Mouse (Mus musculus) hindbrain, embryonic 12.5 days (tissue): ENCODE measurements around the gene Pfn3. TPM values are rescaled to one million over a fixed set of nuclear protein-coding genes. Genes with fewer than 3 reads are reported as not detected.

Experiments
- ATAC-seq: fragments of 200-750 bp; cut with Nextera tagmentation; 2 replicates; pipeline ENCODE4 v1.8.0; 2017; ENCODE audit warnings: moderate TSS enrichment; ENCODE audit not compliant: low FRiP score
- H3K27ac ChIP-seq: fragments of 300-500 bp; sonication (generic); 2 replicates; pipeline ENCODE4 v1.5.1; 2016; ENCODE audit warnings: mild to moderate bottlenecking
- H3K27me3 ChIP-seq: fragments of 300-500 bp; sonication (generic); 2 replicates; pipeline ENCODE4 v1.6.1; 2016; ENCODE audit warnings: mild to moderate bottlenecking
- H3K36me3 ChIP-seq: fragments of 300-500 bp; sonication (generic); 2 replicates; pipeline ENCODE4 v1.6.1; 2016; ENCODE audit warnings: mild to moderate bottlenecking
- H3K4me1 ChIP-seq: fragments of 300-500 bp; sonication (generic); 2 replicates; pipeline ENCODE4 v1.6.1; 2016
- H3K4me2 ChIP-seq: fragments of 300-500 bp; sonication (generic); replicated peaks from 2 replicates; pipeline ENCODE4 v1.6.1; 2016; ENCODE audit warnings: mild to moderate bottlenecking
- H3K4me3 ChIP-seq: fragments of 300-500 bp; sonication (generic); 2 replicates; pipeline ENCODE4 v1.5.1; 2016; ENCODE audit warnings: mild to moderate bottlenecking
- H3K9ac ChIP-seq: fragments of 300-500 bp; sonication (generic); 2 replicates; pipeline ENCODE4 v1.6.1; 2016; ENCODE audit warnings: mild to moderate bottlenecking, moderate library complexity
- H3K9me3 ChIP-seq: fragments of 300-500 bp; sonication (generic); replicated peaks from 2 replicates; pipeline ENCODE4 v1.6.1; 2016; ENCODE audit warnings: mild to moderate bottlenecking
- WGBS: fragments of 180-500 bp; shearing (Covaris S2); methylation state at CpG from one replicate; pipeline ENCODE4 v1.1.7; 2016; 5-methylcytosine and 5-hydroxymethylcytosine counted together
- microRNA-seq: library from miRNA; unstranded; fragments of <30 nt; microRNA quantifications from one replicate; pipeline ENCODE4, GENCODE M21; 2017
- polyA plus RNA-seq: library from polyadenylated mRNA; unstranded; fragments of >200 nt; fragmentation: Nextera tagmentation; extraction: Ambion mirVana; gene quantifications from 2 replicates; pipeline ENCODE4 v1.2.1, GENCODE M21; 2016

Pfn3 gene
- polyA plus RNA-seq, 1 experiment from 2014 or later: not detected

DNA sequence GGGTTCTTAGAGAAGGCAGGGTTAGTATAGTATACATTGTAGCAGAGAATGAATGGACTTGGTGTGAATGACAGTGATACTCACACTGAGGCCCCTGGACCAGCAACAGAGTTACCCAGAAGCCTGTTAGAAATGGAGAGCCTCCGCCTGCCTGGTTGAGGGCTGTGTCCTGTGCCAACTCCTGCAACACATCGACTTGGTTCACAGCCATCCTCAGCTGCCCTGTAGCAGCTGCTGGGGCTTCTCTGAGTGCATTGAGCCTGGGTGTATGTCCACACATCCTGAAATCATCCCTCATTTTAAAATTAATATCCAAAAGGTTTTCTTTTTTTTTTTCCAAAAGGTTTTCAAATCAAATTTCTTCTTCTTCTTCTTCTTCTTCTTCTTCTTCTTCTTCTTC lies 39.2 kb downstream of the Pfn3 start:
- H3K36me3 ChIP-seq: no peaks in the 10 kb centered on the region
- no peaks in the 10 kb centered on the region for H3K9me3 ChIP-seq
- H3K9ac ChIP-seq: no peak overlapping the region
- 80% methylated on average over 2 of the region's 2 CpGs for WGBS
- H3K4me3 ChIP-seq: no peak overlapping the region
- H3K4me2 ChIP-seq: no peak overlapping the region
- ATAC-seq: no peak
- H3K4me1 ChIP-seq: peaks cover 10% of the 10 kb centered on the region; the same call in 1 of the 2 replicates
- H3K27ac ChIP-seq: no peak overlapping the region
- H3K27me3 ChIP-seq: peaks cover 63% of the 10 kb centered on the region

DNA sequence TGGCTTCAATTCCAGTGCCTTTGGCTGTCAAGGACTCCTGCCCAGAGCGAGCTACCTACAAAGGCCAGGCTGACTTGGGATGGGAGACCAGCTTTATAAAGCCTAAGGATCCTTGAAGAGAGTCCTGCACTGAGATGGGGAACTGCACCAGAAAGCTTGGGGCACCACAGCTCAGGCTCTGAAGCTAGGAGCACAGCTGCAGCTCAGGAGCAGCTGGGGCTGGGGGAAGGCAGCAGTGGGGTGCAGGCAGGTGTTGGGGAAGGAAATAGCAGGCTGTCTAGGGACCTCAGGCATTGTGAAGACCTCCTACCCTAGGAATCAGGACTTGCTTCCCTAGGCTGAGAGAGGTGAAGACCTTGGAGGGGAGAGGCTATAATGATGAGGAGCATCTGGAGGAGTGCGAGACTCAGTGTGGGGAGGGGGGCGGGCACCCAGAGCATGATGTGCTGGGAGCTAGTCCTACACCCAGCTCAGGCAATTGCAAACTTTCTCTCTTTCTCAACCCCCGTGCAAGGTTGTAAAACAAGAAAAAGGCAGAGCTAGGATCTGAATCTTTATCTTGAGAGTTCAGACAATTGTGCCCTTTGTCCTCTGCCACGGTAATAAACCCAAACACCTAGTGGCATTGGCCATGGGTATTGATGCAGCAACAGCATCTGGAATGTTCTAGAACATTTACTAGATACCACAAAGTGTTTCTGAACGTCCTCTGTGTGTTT lies 40.7 kb downstream of the Pfn3 start:
- Histone ChIP-seq H3K27ac (no peak overlapping the region), H3K4me2 (no peak overlapping the region), H3K4me1 (peaks cover 9% of the 10 kb centered on the region; the same call in 1 of the 2 replicates), H3K36me3 (no peaks in the 10 kb centered on the region), H3K4me3 (no peak overlapping the region), H3K9ac (no peak overlapping the region), H3K27me3 (peaks cover 62% of the 10 kb centered on the region), H3K9me3 (no peaks in the 10 kb centered on the region)
- ATAC-seq: no peak
- WGBS: 58% methylated on average over 6 of the region's 6 CpGs

DNA sequence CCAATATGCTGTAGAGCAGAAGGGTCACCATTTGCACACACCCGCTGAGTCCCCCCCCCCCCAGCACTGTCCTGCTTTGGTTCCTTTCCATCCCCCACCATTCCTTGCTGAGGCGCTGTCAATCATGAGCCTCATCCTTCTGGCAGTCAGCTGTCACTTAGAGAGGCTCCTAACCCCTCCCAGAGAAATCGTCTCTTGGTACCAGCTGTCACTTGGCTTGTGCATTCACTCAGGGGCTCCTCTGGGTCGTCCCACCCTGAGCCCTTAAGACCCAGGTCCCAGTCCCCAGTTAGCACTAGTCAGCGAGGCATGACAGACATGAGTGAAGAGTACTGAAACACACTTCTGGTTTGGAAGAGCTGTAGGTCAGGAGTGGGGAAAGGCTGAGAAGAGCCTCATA lies 43.3 kb downstream of the Pfn3 start:
- Histone ChIP-seq H3K4me3 (no peak overlapping the region), H3K4me2 (no peak overlapping the region), H3K4me1 (no peaks in the 10 kb centered on the region), H3K27ac (no peak overlapping the region), H3K36me3 (no peaks in the 10 kb centered on the region), H3K27me3 (peaks cover 39% of the 10 kb centered on the region), H3K9me3 (no peaks in the 10 kb centered on the region), H3K9ac (no peak overlapping the region)
- WGBS: 54% methylated on average over 5 of the region's 5 CpGs
- ATAC-seq: no peak

GRCm38 (mm10) chr13:55371007-55371681 lies 43.9 kb downstream of the Pfn3 start:
- no peaks in the 10 kb centered on the region for H3K9me3 ChIP-seq
- no peak overlapping the region for H3K4me2 ChIP-seq
- H3K4me3 ChIP-seq: no peak overlapping the region
- no peak for ATAC-seq
- WGBS: 67% methylated on average over 8 of the region's 8 CpGs
- H3K36me3 ChIP-seq: no peaks in the 10 kb centered on the region
- H3K4me1 ChIP-seq: no peaks in the 10 kb centered on the region
- peaks cover 35% of the 10 kb centered on the region for H3K27me3 ChIP-seq
- no peak overlapping the region for H3K27ac ChIP-seq
- H3K9ac ChIP-seq: no peak overlapping the region

- Histone ChIP-seq H3K4me3 (no peak overlapping the region), H3K27ac (no peak overlapping the region), H3K4me2 (no peak overlapping the region), H3K4me1 (no peaks in the 10 kb centered on the region), H3K36me3 (no peaks in the 10 kb centered on the region), H3K27me3 (peaks cover 36% of the 10 kb centered on the region), H3K9me3 (no peaks in the 10 kb centered on the region), H3K9ac (no peak overlapping the region)
- WGBS: 68% methylated on average over 3 of the region's 3 CpGs
- ATAC-seq: no peak
These were observed 44.8 kb downstream of the Pfn3 start for GRCm38 (mm10) chr13:55370234-55370633.

DNA sequence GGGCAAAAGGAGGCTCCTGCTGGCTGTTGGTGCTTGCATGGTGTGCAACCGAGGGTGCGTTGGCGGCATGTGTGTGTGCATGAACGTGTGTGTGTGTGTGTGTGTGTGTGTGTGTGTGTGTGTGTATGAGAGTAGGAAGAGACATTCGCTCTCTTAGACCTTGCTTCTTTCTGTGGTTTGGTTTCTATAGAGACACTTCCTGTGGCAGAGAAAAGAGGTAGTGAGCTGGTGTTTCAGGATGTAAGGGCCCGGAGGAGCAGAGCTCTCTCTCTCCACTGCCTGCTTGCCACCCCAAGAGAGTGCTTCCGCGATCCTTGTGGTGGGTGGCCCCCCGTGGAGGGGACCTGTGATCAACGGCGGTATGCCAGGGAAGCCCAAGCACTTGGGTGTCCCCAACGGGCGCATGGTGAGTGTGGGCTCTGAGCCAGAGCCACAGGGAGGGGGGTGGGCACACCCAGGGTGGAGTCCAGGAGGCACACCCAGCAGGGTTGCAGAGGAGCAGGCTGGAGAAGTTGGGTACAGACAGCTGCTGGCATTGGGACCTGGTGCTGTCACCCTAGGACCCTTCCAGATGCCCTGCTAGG lies 45.4 kb downstream of the Pfn3 start, which contains the start of gene Rgs14:
Gene Rgs14, plus strand, starts transcription at position 202 of the 584 bp plus-strand sequence.
- Histone ChIP-seq H3K4me1 (no peaks in the 10 kb centered on the region), H3K9me3 (no peaks in the 10 kb centered on the region), H3K27ac (no peak within 1 kb of the TSS), H3K9ac (no peak within 1 kb of the TSS), H3K4me2 (no peak within 1 kb of the TSS), H3K4me3 (no peak within 1 kb of the TSS), H3K27me3 (peaks cover 35% of the 10 kb centered on the region), H3K36me3 (no peaks in the 10 kb centered on the region)
- WGBS: 70% methylated on average over 13 of the region's 13 CpGs
- ATAC-seq: no peak

- 81% methylated on average over 7 of the region's 7 CpGs for WGBS
- no peak for ATAC-seq
- Histone ChIP-seq H3K27me3 (peaks cover 25% of the 10 kb centered on the region), H3K27ac (no peak overlapping the region), H3K9me3 (no peaks in the 10 kb centered on the region), H3K4me2 (no peak overlapping the region), H3K9ac (no peak overlapping the region), H3K36me3 (no peaks in the 10 kb centered on the region), H3K4me1 (no peaks in the 10 kb centered on the region), H3K4me3 (no peak overlapping the region)
These were observed 46.6 kb downstream of the Pfn3 start for GRCm38 (mm10) chr13:55368401-55368800.

Small RNA genes lying within 50 kb of the gene (microRNA-seq; reads per million reads assigned to microRNA genes)
- gene Mir6943: not detected

Other genes starting within 250 kb of the Pfn3 start
- gene Nsd1, start 205.4 kb downstream of the Pfn3 start, polyA plus RNA-seq: 78.7 and 81.6 TPM in 2 replicates
- 310 and 344 TPM in 2 replicates for gene Prelid1, start 94.7 kb downstream of the Pfn3 start, polyA plus RNA-seq
- gene Rab24, start 93.3 kb downstream of the Pfn3 start, polyA plus RNA-seq: 101 and 105 TPM in 2 replicates
- 22.2 and 24.3 TPM in 2 replicates for gene Mxd3, start 85.4 kb downstream of the Pfn3 start, polyA plus RNA-seq
- gene Lman2, start 52.4 kb downstream of the Pfn3 start, polyA plus RNA-seq: 88.1 and 92.8 TPM in 2 replicates
- gene Rgs14, start 45.5 kb downstream of the Pfn3 start, polyA plus RNA-seq: 0.35 and 0.78 TPM in 2 replicates
- gene Slc34a1, start 17.0 kb downstream of the Pfn3 start, polyA plus RNA-seq: 0.10 TPM in 1 of 2 replicates, not detected in the other
- 0.16 TPM in 1 of 2 replicates, not detected in the other for gene F12, start 11.6 kb upstream of the Pfn3 start, polyA plus RNA-seq
- gene Grk6, start 29.8 kb upstream of the Pfn3 start, polyA plus RNA-seq: 48.9 and 54.4 TPM in 2 replicates
- 1.1 and 1.5 TPM in 2 replicates for gene Prr7, start 49.0 kb upstream of the Pfn3 start, polyA plus RNA-seq
- gene Dbn1, start 72.9 kb upstream of the Pfn3 start, polyA plus RNA-seq: 585 and 628 TPM in 2 replicates
- 154 and 158 TPM in 2 replicates for gene Pdlim7, start 98.4 kb upstream of the Pfn3 start, polyA plus RNA-seq
- gene Dok3, start 114.1 kb upstream of the Pfn3 start, polyA plus RNA-seq: 3.7 and 4.7 TPM in 2 replicates
- 64.0 and 64.6 TPM in 2 replicates for gene Ddx41, start 121.4 kb upstream of the Pfn3 start, polyA plus RNA-seq
- 67.4 and 71.9 TPM in 2 replicates for gene Fam193b, start 155.9 kb upstream of the Pfn3 start, polyA plus RNA-seq
- gene Tmed9, start 158.5 kb upstream of the Pfn3 start, polyA plus RNA-seq: 113 and 128 TPM in 2 replicates
- 42.5 and 43.4 TPM in 2 replicates for gene B4galt7, start 184.7 kb upstream of the Pfn3 start, polyA plus RNA-seq
- 74.1 and 75.9 TPM in 2 replicates for gene Caml, start 207.8 kb upstream of the Pfn3 start, polyA plus RNA-seq
- 41.1 and 41.2 TPM in 2 replicates for gene Ddx46, start 219.8 kb upstream of the Pfn3 start, polyA plus RNA-seq